Mouse (Mus musculus): ENCODE measurements around the gene Mau2. TPM values are rescaled to one million over a fixed set of nuclear protein-coding genes. Genes with fewer than 3 reads are reported as not detected.

Gene Mau2
- polyA plus RNA-seq, 1 experiment from 2014 or later: 23.6 TPM

DNA sequence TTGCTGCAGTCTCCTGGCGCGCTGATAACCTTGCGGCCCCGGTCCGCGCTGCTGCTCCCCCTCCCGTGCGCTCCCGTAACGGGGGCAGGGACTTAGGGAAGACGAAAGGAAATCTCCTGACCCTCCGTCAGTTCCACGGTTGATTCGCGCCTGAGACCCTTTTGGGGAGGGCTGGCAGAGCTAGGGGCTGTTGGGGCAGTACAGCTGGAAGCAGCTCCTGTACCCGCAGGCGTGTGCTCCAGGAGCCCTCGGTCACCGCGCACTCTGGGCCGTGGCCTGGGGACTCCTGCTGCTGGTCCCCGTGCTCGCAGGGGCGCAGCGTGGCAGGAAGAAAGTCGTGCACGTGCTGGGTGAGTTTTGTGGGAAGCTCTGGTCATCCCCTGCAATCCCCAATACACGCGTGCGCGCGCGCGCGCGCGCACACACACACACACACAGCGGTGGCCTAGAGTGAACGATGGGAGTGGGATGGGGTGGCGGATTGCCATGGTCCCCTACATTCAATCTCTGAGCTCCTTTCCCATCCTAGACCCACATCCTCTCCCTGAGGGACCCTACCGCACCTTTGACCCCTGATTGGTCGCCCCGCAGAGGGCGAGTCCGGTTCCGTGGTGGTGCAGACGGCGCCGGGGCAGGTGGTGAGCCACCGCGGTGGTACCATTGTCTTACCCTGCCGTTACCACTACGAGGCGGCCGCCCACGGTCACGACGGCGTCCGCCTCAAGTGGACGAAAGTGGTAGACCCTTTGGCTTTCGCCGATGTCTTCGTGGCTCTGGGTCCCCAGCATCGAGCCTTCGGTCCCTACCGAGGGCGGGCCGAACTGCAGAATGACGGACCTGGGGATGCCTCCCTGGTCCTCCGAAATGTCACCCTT, 41.9 kb upstream of the Mau2 start:
- H3K9ac ChIP-seq (ENCODE audit: low read depth, low read length): no peak overlapping the region
- H3K27me3 ChIP-seq (replicated peaks; ENCODE audit: control insufficient read depth, insufficient read depth, low read length): peaks cover 76% of the 10 kb centered on the region
- H3K4me3 ChIP-seq (ENCODE audit: low read depth, low read length): peak overlapping the region; percentile 46
- H3K27ac ChIP-seq (ENCODE audit: low read depth, low read length): no peak overlapping the region
- 2% methylated on average over 61 of the region's 71 CpGs for WGBS
- TF ChIP-seq CTCF (IDR thresholded peaks at IDR 0.05; ENCODE audit: low read depth): no peak; the same call in 1 of the 2 replicates
- peaks cover 2% of the 10 kb centered on the region; the same call in 1 of the 2 replicates for H3K36me3 ChIP-seq (ENCODE audit: control insufficient read depth, insufficient read depth)
- no peaks in the 10 kb centered on the region for H3K4me1 ChIP-seq (replicated peaks; ENCODE audit: control insufficient read depth, insufficient read depth, low read length)
- ATAC-seq: no peak
- H3K4me2 ChIP-seq (replicated peaks; ENCODE audit: low read depth): peak overlapping the region; percentile 71
- no peaks in the 10 kb centered on the region for H3K9me3 ChIP-seq (ENCODE audit: control insufficient read depth)

DNA sequence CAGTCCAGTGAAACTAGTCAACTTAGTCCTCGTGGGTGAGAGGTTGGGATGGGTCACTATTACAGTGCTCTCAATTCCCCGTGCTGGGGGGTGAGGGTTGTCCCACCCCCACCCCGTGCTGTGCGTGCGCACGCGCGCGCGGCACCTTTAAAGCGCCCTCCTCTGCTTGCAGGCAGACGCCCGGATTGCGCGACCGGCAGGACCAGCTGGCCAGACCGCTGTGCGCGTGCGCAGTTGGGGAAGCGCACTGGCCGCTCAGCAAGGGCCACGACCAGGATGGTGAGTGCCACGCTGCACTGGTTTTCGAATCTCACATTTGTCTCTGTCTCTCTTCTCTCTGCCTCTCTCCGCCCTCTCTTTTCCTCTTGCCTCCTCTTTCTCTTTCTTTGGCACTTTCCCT, 40.8 kb upstream of the Mau2 start, which contains the start of gene Hapln4:
Hapln4 (plus strand) TSS at position 173 of the 400 bp plus-strand sequence.
- Histone ChIP-seq H3K4me3 (ENCODE audit: low read depth, low read length) (peak within 1 kb of the TSS; percentile 46), H3K36me3 (ENCODE audit: control insufficient read depth, insufficient read depth) (peaks cover 11% of the 10 kb centered on the region; the same call in 1 of the 2 replicates), H3K27me3 (replicated peaks; ENCODE audit: control insufficient read depth, insufficient read depth, low read length) (peaks cover 65% of the 10 kb centered on the region), H3K9ac (ENCODE audit: low read depth, low read length) (no peak within 1 kb of the TSS), H3K27ac (ENCODE audit: low read depth, low read length) (no peak within 1 kb of the TSS), H3K4me1 (replicated peaks; ENCODE audit: control insufficient read depth, insufficient read depth, low read length) (no peaks in the 10 kb centered on the region), H3K4me2 (replicated peaks; ENCODE audit: low read depth) (peak within 1 kb of the TSS; percentile 71), H3K9me3 (ENCODE audit: control insufficient read depth) (no peaks in the 10 kb centered on the region)
- no peak for ATAC-seq
- 0% methylated on average over 19 of the region's 26 CpGs for WGBS
- TF ChIP-seq CTCF (IDR thresholded peaks at IDR 0.05; ENCODE audit: low read depth): peak; percentile 9; the same call in 1 of the 2 replicates

DNA sequence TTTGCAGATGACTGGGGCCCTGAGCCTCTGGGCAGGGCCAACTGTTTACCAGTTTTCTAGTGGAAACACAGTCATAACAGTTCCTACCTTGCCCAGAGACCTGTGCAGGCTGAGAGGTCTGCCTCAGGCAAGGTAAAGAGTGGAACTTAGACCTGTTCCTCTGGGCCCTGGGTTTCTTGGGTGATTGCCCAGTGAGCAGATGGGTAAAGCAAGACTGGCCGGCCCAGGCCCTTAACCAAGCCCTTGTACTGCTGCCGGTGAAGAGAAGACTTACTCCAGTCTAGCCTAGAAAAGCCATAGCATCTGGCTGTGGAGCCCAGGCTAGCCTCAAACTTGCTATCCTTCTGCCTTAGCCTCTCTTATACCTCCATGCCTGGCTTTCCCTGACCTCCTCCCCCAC, 39.4 kb upstream of the Mau2 start:
- peaks cover 52% of the 10 kb centered on the region for H3K27me3 ChIP-seq (replicated peaks; ENCODE audit: control insufficient read depth, insufficient read depth, low read length)

DNA sequence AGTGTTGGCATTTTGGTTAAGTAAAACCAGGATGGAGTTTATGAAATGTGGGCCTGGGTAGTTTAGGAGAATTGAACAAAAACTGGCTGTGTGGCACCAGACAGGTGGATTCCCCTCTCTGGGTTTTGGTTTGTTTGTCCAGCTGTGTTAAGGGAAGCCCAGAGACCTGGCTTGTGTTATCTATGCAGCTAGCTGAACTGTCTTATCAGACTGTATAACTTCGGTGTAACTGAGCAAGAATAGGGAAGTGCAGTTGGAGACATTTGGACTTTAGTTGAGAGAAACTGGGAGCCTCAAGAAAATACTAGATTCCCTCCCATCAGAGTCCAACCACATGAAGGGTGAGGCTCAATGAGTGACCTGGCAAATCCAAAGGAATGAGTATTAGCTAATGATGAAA, 31.1 kb upstream of the Mau2 start:
- no peak for TF ChIP-seq CTCF (IDR thresholded peaks at IDR 0.05; ENCODE audit: low read depth)
- 49% methylated on average over 1 of the region's 1 CpGs for WGBS
- no peak overlapping the region for H3K9ac ChIP-seq (ENCODE audit: low read depth, low read length)
- peak overlapping the region; percentile 93 for H3K27ac ChIP-seq (ENCODE audit: low read depth, low read length)
- H3K4me1 ChIP-seq (replicated peaks; ENCODE audit: control insufficient read depth, insufficient read depth, low read length): no peaks in the 10 kb centered on the region
- H3K9me3 ChIP-seq (ENCODE audit: control insufficient read depth): no peaks in the 10 kb centered on the region
- no peaks in the 10 kb centered on the region for H3K27me3 ChIP-seq (replicated peaks; ENCODE audit: control insufficient read depth, insufficient read depth, low read length)
- H3K36me3 ChIP-seq (ENCODE audit: control insufficient read depth, insufficient read depth): peaks cover 49% of the 10 kb centered on the region
- H3K4me3 ChIP-seq (ENCODE audit: low read depth, low read length): peak overlapping the region; percentile 38
- peak; percentile 46 for ATAC-seq
- H3K4me2 ChIP-seq (replicated peaks; ENCODE audit: low read depth): peak overlapping the region; percentile 71

More for the DNA sequence above, 39.4 kb upstream of the Mau2 start:
- Histone ChIP-seq H3K27ac (ENCODE audit: low read depth, low read length) (no peak overlapping the region), H3K9me3 (ENCODE audit: control insufficient read depth) (no peaks in the 10 kb centered on the region), H3K4me3 (ENCODE audit: low read depth, low read length) (no peak overlapping the region), H3K4me2 (replicated peaks; ENCODE audit: low read depth) (no peak overlapping the region), H3K4me1 (replicated peaks; ENCODE audit: control insufficient read depth, insufficient read depth, low read length) (no peaks in the 10 kb centered on the region), H3K36me3 (ENCODE audit: control insufficient read depth, insufficient read depth) (peaks cover 22% of the 10 kb centered on the region), H3K9ac (ENCODE audit: low read depth, low read length) (no peak overlapping the region)
- ATAC-seq: no peak
- no peak for TF ChIP-seq CTCF (IDR thresholded peaks at IDR 0.05; ENCODE audit: low read depth)
- WGBS: 83% methylated on average over 2 of the region's 2 CpGs

DNA sequence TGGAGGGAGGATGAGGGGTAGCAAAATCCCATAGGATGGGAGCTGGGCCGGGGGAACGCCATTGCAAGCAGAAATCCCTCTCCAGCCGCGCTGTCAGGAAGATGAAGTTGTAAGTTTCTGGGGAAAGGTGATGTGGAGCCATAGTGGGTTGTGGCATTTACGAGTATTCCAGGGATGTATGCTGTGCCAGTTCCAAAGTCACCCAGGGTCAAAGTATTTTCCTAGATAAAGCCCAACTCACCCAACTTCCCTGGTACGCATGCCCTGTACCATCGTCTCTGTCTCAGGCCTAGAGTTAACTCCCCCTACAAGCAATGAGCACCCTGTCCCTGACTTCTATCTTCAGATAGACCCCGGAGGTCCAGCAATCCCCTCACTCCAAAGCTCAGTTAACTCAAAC, 30.6 kb upstream of the Mau2 start:
- Histone ChIP-seq H3K27me3 (replicated peaks; ENCODE audit: control insufficient read depth, insufficient read depth, low read length) (no peaks in the 10 kb centered on the region), H3K27ac (ENCODE audit: low read depth, low read length) (peak overlapping the region; percentile 93), H3K4me2 (replicated peaks; ENCODE audit: low read depth) (peak overlapping the region; percentile 71), H3K36me3 (ENCODE audit: control insufficient read depth, insufficient read depth) (peaks cover 49% of the 10 kb centered on the region), H3K9me3 (ENCODE audit: control insufficient read depth) (no peaks in the 10 kb centered on the region), H3K9ac (ENCODE audit: low read depth, low read length) (peak overlapping the region; percentile 58), H3K4me1 (replicated peaks; ENCODE audit: control insufficient read depth, insufficient read depth, low read length) (no peaks in the 10 kb centered on the region), H3K4me3 (ENCODE audit: low read depth, low read length) (peak overlapping the region; percentile 38)
- 43% methylated on average over 8 of the region's 8 CpGs for WGBS
- ATAC-seq: peak; percentile 58
- TF ChIP-seq CTCF (IDR thresholded peaks at IDR 0.05; ENCODE audit: low read depth): no peak

DNA sequence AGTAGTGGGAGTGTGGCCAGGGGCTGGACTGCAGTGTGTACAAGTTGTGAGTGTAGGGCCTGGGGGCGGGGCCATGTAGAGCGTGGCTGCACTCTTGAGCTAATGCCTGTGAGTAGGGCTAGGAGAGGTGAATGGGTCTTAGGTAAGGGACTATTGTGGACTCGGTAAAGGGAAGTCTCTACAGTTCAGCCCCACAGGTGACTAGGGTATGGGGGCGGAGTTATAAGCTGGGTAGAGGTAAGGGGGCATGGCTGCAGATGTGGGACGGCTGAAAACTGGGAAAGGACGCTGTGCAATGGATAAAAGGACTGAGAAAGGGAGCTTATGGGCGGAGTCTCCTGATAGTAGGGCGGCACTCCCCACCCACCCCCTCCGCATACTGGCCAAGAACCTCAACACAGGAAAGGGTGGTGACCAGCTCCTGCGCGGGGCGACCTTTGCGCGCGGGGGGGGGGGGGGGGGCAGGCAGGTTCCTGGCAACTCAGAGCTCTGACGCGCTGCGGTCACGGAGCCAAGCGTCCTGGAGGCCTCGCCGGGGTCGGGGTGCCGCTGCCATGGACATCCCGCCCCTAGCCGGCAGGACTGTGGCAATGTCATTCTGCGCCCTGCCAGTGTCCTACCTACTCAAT, 30.0 kb upstream of the Mau2 start, which contains the start of gene Tm6sf2:
Tm6sf2 (plus strand) TSS at position 484 of the 629 bp plus-strand sequence.
- peak within 1 kb of the TSS; percentile 38 for H3K4me3 ChIP-seq (ENCODE audit: low read depth, low read length)
- 7% methylated on average over 17 of the region's 27 CpGs for WGBS
- no peaks in the 10 kb centered on the region for H3K27me3 ChIP-seq (replicated peaks; ENCODE audit: control insufficient read depth, insufficient read depth, low read length)
- H3K36me3 ChIP-seq (ENCODE audit: control insufficient read depth, insufficient read depth): peaks cover 50% of the 10 kb centered on the region
- no peaks in the 10 kb centered on the region for H3K9me3 ChIP-seq (ENCODE audit: control insufficient read depth)
- peak within 1 kb of the TSS; percentile 58 for H3K9ac ChIP-seq (ENCODE audit: low read depth, low read length)
- no peaks in the 10 kb centered on the region for H3K4me1 ChIP-seq (replicated peaks; ENCODE audit: control insufficient read depth, insufficient read depth, low read length)
- peak; percentile 80 for ATAC-seq
- peak within 1 kb of the TSS; percentile 93 for H3K27ac ChIP-seq (ENCODE audit: low read depth, low read length)
- peak within 1 kb of the TSS; percentile 71 for H3K4me2 ChIP-seq (replicated peaks; ENCODE audit: low read depth)
- TF ChIP-seq CTCF (IDR thresholded peaks at IDR 0.05; ENCODE audit: low read depth): no peak
